Mouse (Mus musculus) heart, adult 8-10 months (tissue): ENCODE results near the gene Tmprss5. TPM values are rescaled to one million over a fixed set of nuclear protein-coding genes. Genes with fewer than 3 reads are reported as not detected.

Source experiments
- DNase-seq: peaks from one replicate; pipeline ENCODE4 v3.0.0; 2022; ENCODE audit warnings: low spot score
- total RNA-seq, 4 experiments: library from RNA; stranded (reverse); gene quantifications; 2 replicates each; pipeline ENCODE4 v1.2.4; 2022

Tmprss5 gene
- under 1 TPM in 1 of 4 experiments, not detected in 3; 0.19 TPM for total RNA-seq

GRCm38 (mm10) chr9:49081107-49081506 lies at the start of gene Tmprss5:
Gene Tmprss5, plus strand, starts transcription at chr9:49081260.
- no peak for DNase-seq

- no peak for DNase-seq
Measured at GRCm38 (mm10) chr9:49034764-49035163, 46.3 kb upstream of the Tmprss5 start.

- no peak for DNase-seq
Measured at GRCm38 (mm10) chr9:49050901-49051300, 30.2 kb upstream of the Tmprss5 start.

GRCm38 (mm10) chr9:49051349-49051748 lies 29.7 kb upstream of the Tmprss5 start:
- peak; percentile 42 for DNase-seq

- no peak for DNase-seq
Measured at GRCm38 (mm10) chr9:49054028-49054427, 27.0 kb upstream of the Tmprss5 start.

GRCm38 (mm10) chr9:49055333-49056205 lies 25.5 kb upstream of the Tmprss5 start, which contains the start of gene Zw10:
Gene Zw10, plus strand, starts transcription at chr9:49055613.
- peak; percentile 96 for DNase-seq

GRCm38 (mm10) chr9:49076847-49077246 lies 4.2 kb upstream of the Tmprss5 start:
- DNase-seq, result peak; percentile 47

- DNase-seq, result peak; percentile 52
Measured at GRCm38 (mm10) chr9:49081561-49081960, 501 bp downstream of the Tmprss5 start.

GRCm38 (mm10) chr9:49087317-49087716 lies 6.3 kb downstream of the Tmprss5 start:
- no peak for DNase-seq

GRCm38 (mm10) chr9:49098871-49099270 lies 17.8 kb downstream of the Tmprss5 start:
- no peak for DNase-seq

GRCm38 (mm10) chr9:49102328-49102727 lies 21.3 kb downstream of the Tmprss5 start:
- DNase-seq, result no peak

GRCm38 (mm10) chr9:49109101-49109500 lies 28.0 kb downstream of the Tmprss5 start:
- no peak for DNase-seq

GRCm38 (mm10) chr9:49110476-49111220 lies 29.6 kb downstream of the Tmprss5 start:
- no peak for DNase-seq

GRCm38 (mm10) chr9:49111296-49111695 lies 30.2 kb downstream of the Tmprss5 start:
- peak; percentile 22 for DNase-seq

- no peak for DNase-seq
Measured at GRCm38 (mm10) chr9:49118271-49118825, 37.3 kb downstream of the Tmprss5 start.

- no peak for DNase-seq
Measured at GRCm38 (mm10) chr9:49119759-49120158, 38.7 kb downstream of the Tmprss5 start.

GRCm38 (mm10) chr9:49125706-49126105 lies 44.6 kb downstream of the Tmprss5 start:
- no peak for DNase-seq

GRCm38 (mm10) chr9:49130514-49131010 lies 49.5 kb downstream of the Tmprss5 start:
- DNase-seq, result no peak

- DNase-seq, result no peak
Measured at GRCm38 (mm10) chr9:49143841-49144240, 62.8 kb downstream of the Tmprss5 start.

- no peak for DNase-seq
Measured at GRCm38 (mm10) chr9:49145776-49146175, 64.7 kb downstream of the Tmprss5 start.

GRCm38 (mm10) chr9:49147031-49147430 lies 66.0 kb downstream of the Tmprss5 start:
- no peak for DNase-seq
